Mouse (Mus musculus) central nervous system, embryonic 14 days (tissue): ENCODE data around the gene Gm8797. TPM values are rescaled to one million over a fixed set of nuclear protein-coding genes. Genes with fewer than 3 reads are reported as not detected.

ENCODE experiments used
- polyA plus RNA-seq: library from polyadenylated mRNA; depleted of rRNA; stranded (reverse); fragments of >200 nt; gene quantifications from 2 replicates; pipeline ENCODE4 v1.2.3, GENCODE M21; 2012; rRNA removed

Gene Gm8797
- 4.8 TPM in 2 replicates for polyA plus RNA-seq

DNA sequence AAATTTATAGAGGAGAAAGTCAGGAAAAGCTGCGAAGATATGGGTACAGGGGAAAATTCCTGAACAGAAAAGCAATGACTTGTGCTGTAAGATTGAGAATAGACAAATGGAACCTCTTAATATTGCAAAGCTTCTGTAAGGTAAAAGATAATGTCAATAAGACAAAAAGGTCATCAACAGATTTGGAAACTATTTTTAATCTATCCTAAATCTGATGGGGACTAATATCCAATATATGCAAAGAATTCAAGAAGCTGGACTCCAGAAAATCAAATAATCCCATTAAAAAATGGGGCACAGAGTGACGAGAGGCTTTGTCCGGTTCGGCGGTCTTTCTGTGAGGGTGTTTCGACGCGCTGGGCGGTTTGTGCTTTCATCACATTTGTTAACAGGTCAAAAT, at the start of gene Gm8797:
Gene Gm8797 (plus strand): TSS at position 301 of the 400 bp plus-strand sequence.

